Mouse (Mus musculus) gonadal fat pad, adult 2 months (tissue): ENCODE data around the gene Ccnjl. TPM values are rescaled to one million over a fixed set of nuclear protein-coding genes. Genes with fewer than 3 reads are reported as not detected.
A peak's percentile ranks its signal among the peaks of the same experiment; 100 is the strongest.

Experiments used
- DNase-seq: peaks from one replicate; pipeline ENCODE4 v3.0.0-alpha.2; 2012; ENCODE audit warnings: low read depth
- polyA plus RNA-seq: library from polyadenylated mRNA; depleted of rRNA; stranded (reverse); fragments of >200 nt; gene quantifications from 2 replicates; pipeline ENCODE4 v1.2.3, GENCODE M21; 2012

The Ccnjl gene
- polyA plus RNA-seq, 1 experiment = 2.7 TPM

DNA sequence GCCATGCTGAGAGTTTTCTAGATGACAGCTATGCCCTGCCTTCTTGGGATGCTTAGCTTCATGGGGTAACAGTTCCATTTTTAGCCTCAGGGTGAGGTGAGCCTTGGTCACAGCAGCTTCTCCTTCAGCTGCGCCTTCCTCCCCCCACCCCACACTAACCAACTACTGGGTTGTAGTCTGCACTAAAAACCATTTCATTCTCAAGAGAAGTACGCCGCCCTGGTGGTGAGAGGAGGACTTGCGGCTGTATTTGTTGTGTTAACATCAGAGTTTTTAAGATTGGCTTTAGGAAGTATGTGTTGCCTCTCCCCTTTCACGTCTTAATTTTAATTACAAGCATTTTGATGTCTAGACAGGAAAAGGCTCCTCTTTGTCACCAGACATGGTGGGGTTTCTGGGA, 39.7 kb downstream of the Ccnjl start:
- no peak for DNase-seq

DNA sequence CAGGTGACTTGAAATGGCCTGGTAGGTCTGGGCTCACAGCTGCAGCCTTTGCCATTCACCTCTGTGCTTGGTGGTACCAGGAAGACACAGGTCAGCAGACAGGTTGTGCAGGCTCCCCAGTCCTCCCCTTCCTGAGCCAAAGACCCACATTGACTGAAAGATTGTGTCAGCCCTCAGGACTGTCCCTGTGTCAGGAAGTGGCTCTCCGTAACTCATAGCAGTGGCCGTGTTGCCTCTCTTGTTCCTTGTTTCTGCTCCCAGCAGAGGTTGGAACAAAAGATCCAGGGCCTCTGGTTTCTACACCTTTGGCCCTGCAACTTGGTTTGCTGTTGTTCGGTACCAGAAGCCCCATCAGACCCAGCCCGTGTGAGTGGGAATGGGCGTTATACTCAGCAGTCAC, 40.6 kb downstream of the Ccnjl start:
- DNase-seq = no peak

- DNase-seq = no peak
These were observed 41.0 kb downstream of the Ccnjl start for GRCm38 (mm10) chr11:43569595-43569994.

DNA sequence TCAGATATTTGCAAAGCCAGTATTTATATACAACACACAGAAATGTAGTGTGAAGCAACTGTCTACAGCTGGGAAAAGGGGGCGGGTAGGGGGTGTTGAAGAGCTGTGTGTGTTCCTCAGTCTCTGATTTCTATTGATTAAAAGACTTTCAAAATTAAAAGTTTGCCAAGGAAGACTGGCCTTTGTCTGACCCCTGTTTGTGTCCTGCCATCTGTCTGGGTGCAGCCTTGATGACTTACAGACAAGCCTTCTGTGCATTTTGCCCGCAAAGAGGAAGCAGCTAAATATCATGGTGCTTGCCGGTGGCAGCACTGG, 46.4 kb downstream of the Ccnjl start:
- no peak for DNase-seq

DNA sequence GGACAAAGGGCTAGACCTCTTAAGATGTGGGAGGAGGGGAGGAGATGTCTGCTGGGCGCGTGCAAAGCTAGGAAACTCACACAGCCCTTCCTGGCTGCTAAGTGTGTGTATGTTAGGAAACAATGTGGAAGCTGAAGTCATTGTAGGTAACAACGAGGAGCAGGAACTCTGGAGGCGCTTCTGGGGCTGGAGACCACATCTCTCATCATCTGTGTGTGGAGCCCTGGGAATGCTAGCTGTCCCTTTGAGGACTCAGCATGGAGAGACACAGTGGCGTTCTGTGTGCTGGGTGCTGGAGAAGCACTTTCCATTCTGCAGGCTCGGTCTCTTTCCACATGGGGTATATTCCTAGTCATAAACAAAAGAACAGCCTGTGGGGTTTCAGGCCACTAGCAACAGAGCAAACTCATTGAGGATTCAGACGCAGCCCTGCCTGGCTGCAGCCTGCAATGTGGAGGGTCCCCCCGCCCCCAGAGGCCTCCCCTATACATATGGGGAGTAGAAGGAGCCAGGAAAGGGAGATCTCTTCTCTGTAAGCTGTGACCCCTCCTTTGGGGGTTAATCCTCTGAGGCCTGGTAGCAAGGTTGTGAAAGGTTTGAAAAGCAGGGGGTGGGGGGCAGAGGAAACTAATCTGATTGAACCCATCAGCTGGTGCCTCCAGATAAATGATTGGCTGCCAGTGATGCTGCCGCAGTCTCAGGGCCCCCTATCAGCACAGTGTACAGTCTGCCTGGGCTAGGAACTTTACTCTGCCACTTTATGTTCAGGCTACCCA, 47.0 kb downstream of the Ccnjl start:
- no peak for DNase-seq

GRCm38 (mm10) chr11:43577713-43578478, 49.3 kb downstream of the Ccnjl start:
- no peak for DNase-seq

DNA sequence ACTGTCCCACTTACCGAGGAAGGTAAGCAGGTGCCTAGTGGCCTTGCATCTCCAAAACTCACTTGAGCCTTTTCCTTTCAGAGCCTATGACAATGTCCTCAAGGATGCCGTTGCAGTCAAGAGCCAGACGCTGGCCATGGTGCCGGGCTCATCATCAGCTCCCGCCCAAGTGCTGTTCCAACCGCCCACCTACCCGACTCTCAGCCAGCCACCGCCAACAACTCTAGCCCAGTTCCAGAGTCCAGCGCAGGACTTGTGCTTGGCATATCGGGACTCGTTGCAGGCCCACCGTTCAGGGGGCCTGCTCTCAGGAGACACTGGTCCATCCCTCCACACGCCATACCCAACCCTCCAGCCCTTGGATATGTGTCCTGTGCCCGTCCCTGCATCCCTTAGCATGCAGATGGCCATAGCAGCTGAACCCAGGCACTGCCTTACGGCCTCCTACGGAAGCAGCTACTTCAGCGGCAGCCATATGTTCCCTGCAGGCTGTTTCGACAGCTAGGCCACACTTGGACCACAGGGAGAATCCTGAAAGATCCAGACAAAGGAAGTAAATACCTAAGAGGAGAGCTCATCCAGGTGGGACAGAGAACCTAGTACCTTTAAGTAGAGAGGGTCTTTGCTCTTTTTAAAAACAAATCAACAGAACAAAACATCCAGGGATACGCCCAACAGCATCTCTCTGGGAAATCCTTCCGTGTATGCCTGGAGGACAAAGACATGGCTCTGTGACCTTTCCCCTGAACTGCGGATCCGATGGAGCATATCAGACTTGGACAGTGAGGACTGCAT, 56.8 kb downstream of the Ccnjl start:
- DNase-seq = no peak

GRCm38 (mm10) chr11:43586324-43587090, 57.9 kb downstream of the Ccnjl start, which contains the start of gene 4933415A04Rik:
Gene 4933415A04Rik, plus strand, starts transcription at chr11:43587040.
- DNase-seq = no peak

DNA sequence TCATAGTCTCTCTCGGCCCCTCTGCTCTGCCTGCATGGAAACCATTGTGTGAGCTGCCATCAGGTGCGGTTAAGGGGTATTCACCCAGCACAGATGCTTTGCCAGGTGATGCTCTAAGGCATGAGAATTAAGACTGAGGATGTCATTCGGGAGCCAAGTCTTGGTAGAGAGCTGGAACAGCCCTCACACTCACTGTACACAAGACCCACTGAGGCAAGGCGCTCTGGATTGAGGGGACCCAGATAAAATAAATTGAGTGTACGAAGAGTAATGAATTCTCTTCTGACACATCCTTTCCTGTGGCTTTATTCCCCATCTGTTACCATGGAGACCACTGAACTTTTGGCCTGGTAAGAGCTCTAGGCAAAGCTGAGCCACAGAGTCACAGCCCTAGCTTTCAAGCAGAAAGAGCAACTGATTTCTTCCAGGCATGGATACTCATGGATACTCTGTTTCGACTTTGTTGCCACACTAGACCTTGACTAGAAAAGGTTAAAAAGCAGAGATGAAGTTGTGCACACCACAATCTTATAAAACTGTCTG, 61.0 kb downstream of the Ccnjl start:
- no peak for DNase-seq

DNA sequence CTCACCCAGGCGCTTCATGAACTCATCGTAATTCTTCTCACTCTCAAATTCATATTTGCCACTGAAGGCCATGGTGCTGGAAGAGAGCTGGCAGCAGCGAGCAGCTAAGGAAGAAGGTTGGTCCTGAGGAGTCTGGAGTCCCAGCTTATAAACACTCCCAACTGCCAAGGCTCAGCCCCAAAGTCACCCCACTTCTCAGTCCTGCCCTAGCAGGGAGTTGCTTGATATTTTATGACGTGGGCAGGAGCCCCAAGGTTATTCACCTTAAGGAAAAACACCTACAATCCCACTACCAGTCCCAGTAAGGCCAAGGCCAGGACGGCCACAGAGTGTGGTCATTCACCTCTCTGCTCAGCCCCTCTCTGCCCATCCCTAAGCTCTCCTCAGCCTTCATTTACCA, 72.9 kb downstream of the Ccnjl start, which contains the start of gene Fabp6:
Fabp6 (minus strand) TSS at position 101 of the 400 bp plus-strand sequence.
- no peak for DNase-seq

- DNase-seq = no peak
These were observed 75.6 kb downstream of the Ccnjl start for GRCm38 (mm10) chr11:43604207-43604606.

- DNase-seq = no peak
These were observed 76.3 kb downstream of the Ccnjl start for GRCm38 (mm10) chr11:43604891-43605290.

- DNase-seq = no peak
These were observed 77.3 kb downstream of the Ccnjl start for GRCm38 (mm10) chr11:43605859-43606258.

DNA sequence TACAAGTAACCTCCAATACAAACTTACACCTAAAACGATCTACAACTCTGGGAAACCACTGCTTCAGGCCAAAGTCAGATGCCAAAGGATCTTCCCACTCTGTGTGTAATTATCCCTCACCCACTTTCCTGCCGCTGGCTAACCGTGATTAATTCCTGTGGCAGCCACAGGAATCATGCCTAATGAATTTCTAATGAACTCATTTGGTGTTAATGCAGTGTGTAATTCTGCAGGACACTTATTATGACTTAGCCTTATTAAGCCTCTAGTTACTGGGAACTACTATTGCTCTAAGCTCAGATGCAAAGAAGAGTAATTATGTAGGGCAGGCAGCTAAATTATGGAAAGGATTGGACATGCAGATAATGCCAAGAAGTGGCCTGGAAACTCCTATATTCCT, 79.9 kb downstream of the Ccnjl start:
- DNase-seq = peak; percentile 47

GRCm38 (mm10) chr11:43610006-43610661, 81.5 kb downstream of the Ccnjl start:
- DNase-seq = no peak

DNA sequence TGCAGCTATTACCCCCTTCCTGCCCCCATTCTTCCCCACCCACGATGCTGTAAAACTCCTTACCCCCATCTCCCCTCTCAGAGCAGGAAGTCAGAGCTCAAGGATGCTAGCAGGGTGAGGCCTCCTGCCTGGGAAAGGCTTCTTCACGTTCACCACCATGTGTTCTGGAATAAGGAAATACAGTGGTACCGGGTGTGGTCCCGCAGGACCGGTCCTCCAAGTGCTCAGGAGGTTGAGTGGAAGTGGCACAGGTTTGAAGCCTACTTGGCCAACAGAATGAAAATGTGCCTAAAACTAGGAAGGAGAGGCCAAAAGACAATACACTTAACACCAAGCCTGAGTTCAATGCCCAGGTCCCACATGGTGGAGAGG, 82.1 kb downstream of the Ccnjl start:
- no peak for DNase-seq

GRCm38 (mm10) chr11:43612834-43613488, 84.4 kb downstream of the Ccnjl start:
- DNase-seq = no peak

- no peak for DNase-seq
These were observed 89.3 kb downstream of the Ccnjl start for GRCm38 (mm10) chr11:43617924-43618323.

DNA sequence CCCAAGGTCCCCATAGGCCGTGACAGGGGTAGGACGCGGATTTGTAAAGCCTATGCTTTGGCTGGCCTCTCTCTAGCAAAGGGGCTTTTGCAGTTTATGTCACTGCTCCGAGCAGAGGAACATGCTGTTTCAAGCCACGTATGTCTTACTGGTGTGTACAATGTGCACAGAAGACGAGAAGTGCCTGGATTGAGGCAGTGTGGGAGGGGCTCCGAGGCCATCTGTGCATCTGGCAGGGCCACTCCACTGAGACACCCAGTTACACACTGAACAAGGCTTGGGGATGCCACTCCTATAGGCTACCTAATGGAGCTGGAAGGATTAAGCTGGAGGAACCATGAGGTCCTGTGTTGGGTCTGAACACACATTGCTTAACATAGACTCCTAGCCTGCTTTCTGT, 89.8 kb downstream of the Ccnjl start:
- DNase-seq = no peak

DNA sequence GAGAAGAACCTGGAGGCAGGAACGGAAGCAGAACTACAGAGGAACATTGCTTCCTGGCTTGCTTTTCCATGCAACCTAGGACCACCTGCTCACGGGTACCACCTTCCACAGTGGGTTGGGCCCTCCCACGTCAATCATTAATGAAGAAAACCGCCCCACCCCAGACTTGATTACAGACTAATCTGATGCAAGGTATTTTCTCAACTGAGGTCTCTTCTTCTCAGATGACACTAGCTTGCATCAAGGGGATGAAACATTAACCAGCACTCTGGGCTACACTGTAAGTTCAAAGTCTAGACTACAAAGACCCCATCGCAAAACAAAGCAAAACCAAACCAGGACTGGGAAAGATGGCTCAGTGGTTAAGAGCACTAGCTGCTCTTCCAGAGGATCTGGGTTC, 93.2 kb downstream of the Ccnjl start:
- DNase-seq = no peak
